Mouse (Mus musculus) right cerebral cortex, adult 2 months (tissue): ENCODE results near the gene Adcy7.

ENCODE experiments used
- DNase-seq, 2 experiments: peaks; one replicate each; pipeline ENCODE4 v3.0.0; 2021 to 2022; ENCODE audit warnings: low spot score in 2 of 2

Adcy7 gene

DNA sequence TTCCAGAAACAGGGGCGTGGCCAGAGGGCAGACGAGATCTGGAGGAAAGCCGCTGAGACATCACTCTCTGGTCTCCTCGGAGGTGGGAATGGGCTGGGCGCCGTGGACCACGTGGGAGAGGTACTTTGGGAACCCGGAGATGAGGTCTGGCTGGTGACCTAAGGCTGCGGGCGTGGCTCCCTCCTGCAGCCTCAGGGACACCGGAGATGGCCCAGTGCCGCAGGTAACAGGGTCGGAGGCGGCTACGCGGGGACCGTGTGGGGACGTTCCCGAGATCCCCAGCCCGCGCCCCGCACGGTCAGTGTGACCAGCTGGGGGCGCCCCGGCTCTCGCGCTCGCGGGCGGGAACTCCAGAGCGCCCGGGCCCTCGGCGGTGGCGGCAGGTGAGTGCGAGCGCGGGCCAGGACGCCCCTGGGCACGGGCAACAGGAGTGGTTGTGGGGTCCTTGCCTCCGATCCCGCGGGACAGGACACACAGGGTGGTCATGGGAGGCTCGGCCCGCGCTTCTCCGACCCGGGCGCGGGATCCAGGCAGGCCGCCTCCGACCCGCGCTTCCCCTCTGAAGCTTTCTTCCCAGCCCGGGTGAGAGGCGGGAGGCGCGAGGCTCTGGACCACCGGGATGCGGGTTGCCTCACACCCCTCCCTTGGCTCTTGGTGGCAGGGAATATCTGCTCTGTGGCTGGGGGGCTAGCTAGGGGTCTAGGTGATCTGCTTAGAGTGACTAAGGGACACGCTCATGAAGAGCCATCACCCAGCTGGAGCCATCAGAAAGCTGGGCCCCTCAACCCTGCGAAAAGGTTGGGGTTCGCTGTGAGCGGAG lies at the start of gene Adcy7:
Adcy7 (plus strand) TSS at position 173 of the 820 bp plus-strand sequence.
- peak in 1 of 2 experiments; percentile 27 for DNase-seq

GRCm38 (mm10) chr8:88225358-88225757 lies 46.8 kb upstream of the Adcy7 start:
- no peak for DNase-seq

DNA sequence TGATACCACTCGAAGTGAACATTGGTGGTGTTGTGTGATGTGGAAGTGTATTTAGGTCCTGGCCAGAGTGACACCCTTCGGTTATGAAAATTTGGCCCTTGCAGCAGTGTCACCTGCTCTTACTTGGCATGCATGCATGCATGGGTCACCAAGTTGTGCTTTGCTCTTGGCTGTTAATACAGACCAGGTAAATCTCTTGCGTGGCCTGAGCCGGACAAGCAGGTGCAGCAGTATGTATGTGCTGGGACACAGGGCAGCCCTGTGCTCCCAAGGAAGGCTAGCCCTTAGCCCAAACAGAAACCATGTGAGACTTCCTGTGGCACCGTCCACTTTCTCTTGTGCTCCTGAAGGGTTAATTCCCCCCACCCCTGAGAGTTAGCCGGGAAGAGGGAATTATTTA lies 44.4 kb upstream of the Adcy7 start:
- DNase-seq, result no peak

DNA sequence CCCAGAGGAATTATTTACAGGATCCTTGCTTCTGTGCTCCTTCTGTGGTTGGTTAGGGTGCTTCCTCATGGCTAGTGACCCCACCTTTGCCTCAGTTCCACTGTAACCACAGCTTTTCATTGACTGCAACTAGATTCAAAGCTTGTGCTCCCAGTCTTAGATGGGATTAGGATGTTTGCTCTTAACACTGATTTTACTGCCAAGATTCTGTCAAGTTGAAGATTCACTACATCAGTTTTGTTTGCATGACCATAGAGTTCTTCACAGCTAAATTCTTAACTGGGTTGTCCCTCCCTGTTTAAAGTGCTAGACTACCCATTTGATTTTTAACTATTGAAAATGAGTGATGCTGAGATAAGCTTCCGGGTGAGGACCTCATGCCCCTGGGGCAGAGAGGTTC lies 43.9 kb upstream of the Adcy7 start:
- DNase-seq, result no peak

GRCm38 (mm10) chr8:88228800-88229199 lies 43.4 kb upstream of the Adcy7 start:
- DNase-seq, result no peak

DNA sequence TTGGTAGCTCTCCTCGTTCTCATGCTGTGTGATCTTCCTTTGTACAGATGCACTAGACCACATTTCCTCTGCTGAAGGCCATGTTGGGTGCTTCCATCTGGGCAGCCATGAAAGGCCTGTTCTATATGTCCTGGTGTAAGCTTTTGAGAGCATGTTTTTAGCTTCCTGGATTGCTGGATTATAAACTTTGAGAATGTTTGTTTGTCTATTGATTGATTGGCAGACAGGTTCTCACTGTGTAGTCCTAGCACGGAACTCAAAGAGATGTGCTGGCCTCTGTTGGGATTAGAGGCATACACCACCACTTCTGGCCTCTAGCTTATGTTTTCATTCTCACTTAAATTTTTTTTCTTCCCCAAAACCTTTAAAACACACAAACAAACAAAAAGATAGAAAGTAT lies 35.5 kb upstream of the Adcy7 start:
- DNase-seq, result no peak

GRCm38 (mm10) chr8:88237606-88238005 lies 34.6 kb upstream of the Adcy7 start:
- no peak for DNase-seq

DNA sequence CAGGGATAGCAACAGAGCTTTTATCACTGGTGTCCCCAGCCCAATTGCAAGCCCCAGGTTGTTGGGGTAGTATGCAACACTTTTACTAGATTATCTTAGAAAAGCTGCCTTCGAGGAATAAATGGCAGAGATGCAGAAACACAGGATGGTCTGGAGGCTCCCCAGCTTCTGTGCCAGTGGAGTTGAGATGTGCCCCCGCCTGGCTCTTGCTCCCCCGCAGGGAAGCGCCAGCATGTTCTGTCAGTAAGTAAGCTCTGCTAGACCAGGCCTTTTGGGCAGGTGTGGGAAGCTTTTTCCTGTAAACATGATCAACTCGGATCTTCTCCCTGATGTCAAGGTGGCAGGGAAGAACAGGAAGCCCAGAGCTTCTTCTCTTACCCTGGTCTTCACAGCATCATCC lies 32.9 kb upstream of the Adcy7 start:
- no peak for DNase-seq

DNA sequence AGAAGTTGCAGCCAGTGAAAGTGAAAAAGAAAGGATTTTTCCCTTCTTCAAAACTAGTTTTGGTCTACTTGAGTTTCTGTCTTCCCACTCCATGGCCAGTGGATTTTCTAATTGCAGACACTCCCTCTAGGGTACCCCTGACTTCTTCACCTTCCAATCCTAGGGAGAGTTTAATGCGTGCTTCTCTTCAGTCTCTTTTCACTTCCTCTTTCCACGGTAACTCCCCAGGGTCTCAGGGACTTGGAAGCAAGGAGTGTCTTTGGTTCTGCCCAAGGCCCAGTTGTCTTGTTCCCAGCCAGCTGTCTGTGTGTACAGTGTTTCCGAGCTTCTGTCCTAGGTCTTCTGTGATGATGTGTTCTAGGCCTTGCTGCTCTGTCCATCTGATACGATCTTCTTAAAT lies 30.3 kb upstream of the Adcy7 start:
- DNase-seq, result no peak

- peak; percentile 52 to 60 for DNase-seq
These were observed 27.9 kb upstream of the Adcy7 start for GRCm38 (mm10) chr8:88244298-88244697.

DNA sequence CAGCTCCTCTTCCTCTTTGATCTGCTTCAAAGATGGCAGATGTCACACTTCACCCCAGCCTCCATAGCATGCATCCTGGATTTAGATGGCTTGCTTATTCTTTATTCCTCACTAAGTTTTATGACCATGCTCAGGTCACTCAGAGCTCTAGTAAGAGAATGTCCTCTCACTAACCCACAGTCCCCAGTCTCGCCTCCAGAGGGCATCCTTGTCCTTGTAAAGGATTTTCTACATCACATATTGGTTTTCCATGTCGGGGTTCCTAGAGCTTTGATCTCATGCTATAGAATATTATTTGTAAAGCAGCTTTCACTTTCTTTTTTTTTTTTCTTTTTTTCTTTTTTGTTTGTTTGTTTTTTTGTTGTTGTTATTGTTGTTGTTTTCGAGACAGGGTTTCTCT lies 19.4 kb upstream of the Adcy7 start:
- no peak for DNase-seq

- DNase-seq, result no peak
These were observed 17.2 kb upstream of the Adcy7 start for GRCm38 (mm10) chr8:88254957-88255356.

GRCm38 (mm10) chr8:88258024-88258423 lies 14.2 kb upstream of the Adcy7 start:
- no peak for DNase-seq

- DNase-seq, result no peak
These were observed 13.7 kb upstream of the Adcy7 start for GRCm38 (mm10) chr8:88258544-88258943.

- no peak for DNase-seq
These were observed 11.7 kb upstream of the Adcy7 start for GRCm38 (mm10) chr8:88260466-88260980.

DNA sequence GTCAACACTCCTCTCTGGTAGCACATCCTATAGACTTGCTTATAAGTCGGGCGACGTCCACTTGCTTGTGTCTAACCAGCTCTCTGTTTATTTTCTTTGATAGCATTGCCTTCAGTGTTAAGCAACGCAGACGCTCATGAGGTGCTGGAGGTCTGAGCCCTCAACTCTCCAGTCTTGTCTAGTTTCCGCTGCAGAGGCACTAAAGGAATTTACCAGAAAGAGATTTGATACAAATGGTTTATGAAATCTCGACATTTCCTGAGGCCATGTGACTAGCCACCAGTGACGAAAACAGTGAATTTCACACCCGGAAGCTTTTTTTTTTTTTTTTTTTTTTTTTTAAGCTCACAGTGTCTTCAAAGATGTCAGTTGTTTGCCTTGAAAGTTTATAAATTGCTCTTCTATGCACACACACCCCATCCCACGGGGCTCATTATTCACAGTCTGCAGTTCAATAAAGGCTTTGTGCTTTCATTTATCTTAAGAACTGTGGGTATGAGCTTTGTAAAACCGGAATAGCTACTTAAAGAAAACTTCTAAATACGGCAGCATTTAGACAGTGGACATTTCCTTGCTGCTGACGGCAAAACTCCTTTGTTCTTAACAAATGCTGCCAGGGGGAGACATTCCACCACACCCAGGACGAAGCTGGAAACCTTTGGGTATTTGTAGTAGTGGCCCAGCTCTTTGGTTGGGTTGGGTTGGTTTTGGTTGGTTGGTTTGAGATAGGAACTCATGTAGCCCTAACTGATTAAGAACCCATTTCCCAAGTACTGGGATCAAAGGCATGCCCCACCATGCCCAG lies 9.2 kb upstream of the Adcy7 start:
- no peak for DNase-seq

DNA sequence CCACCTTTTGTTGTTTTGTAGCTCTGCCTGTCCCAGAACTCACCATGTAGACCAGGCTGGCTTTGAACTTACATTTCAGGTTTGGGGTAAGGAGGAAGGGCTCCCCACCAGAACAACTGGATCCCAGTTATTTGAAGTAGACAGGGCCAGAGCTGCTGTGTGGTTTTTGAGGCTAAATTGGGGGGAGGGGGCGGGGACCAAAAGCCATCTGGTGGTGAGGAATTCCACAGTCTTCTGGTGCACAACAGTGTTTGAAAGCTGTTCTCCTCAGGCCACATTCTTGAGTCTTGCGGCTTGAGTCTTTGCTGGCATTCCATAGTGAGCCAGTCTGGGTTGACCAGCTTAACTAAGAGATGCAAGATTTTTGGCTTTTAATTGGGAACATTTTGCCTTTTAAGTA lies 6.7 kb upstream of the Adcy7 start:
- DNase-seq, result no peak

- DNase-seq, result peak; percentile 90 to 92
These were observed 5.9 kb upstream of the Adcy7 start for GRCm38 (mm10) chr8:88266170-88266800.

DNA sequence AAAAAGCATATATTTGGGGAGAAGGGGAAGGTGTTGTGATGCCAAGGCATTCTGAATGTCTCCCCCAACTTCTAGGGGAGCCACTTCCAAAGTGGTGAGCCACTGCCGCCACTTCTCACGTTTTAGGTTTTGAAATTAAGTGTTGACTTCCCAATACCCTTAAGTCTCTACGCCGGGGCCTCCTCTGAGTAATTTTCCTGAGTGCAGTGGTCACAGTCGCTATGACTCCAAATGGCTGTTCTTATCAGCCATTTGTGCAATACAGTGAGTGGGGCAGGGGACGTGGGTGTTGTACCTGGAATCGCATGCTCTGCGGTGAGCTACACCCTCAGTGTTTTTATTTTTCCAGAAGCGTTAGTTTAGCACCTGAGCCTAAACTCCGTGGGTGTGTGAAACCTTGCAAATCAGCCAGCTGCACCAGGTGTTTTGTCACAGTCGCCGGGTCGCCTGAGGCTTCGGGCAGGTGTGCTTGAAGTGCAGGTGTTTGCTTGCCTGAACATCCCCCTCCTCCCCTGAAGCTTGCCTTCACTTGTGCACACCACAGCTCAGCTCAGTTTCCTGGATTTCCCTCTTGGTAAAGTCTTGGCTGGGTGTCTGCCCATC lies 5.3 kb upstream of the Adcy7 start:
- no peak for DNase-seq

DNA sequence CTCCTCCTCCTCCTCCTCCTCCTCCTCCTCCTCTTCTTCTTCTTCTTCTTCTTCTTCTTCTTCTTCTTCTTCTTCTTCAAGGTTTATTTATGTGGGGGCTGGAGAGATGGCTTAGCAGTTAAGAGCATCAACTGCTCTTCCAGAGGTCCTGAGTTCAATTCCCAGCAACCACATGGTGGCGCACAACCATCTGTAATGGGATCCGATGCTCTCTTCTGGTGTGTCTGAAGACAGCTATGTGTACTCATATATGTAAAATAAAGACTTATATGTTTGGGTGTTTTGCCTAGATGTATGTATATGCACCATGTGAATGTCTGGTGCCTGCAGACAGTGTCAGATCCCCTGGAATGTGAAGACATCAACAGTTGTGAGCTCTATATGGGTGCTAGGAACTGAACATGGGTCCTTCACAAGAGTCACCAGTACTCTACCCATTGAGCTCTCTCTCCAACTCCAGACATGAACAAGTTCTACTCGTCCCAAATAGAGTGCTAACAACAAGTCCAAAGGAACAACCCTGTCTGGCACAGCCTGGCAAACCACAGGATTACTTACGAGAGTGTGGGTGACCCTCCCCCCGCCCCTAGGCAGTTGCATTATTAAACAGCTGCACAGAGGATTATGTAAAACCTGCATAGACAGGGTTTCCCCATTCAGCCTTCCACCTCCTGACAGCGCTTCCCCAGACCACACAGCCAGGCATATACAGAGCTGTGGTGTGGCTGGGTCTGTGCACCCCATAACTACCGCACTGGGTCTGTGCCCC lies 2.9 kb upstream of the Adcy7 start:
- DNase-seq, result no peak

GRCm38 (mm10) chr8:88270086-88270485 lies 2.1 kb upstream of the Adcy7 start:
- no peak for DNase-seq
